Mouse (Mus musculus): Measurements from ENCODE around the gene Gtdc1.

- no peak for TF ChIP-seq CTCF (IDR thresholded peaks at IDR 0.05; ENCODE audit: low read depth)
- no peak for TF ChIP-seq EP300 (IDR thresholded peaks at IDR 0.05; ENCODE audit: low read depth)
Measured at GRCm38 (mm10) chr2:44535760-44536159, 391.7 kb downstream of the Gtdc1 start.
